Mouse (Mus musculus) limb, embryonic 12.5 days (tissue): Measurements from ENCODE around the gene Rbm45. TPM values are rescaled to one million over a fixed set of nuclear protein-coding genes. Genes with fewer than 3 reads are reported as not detected.
A peak's percentile ranks its signal among the peaks of the same experiment; 100 is the strongest.

Source experiments
- ATAC-seq: fragments of 200-750 bp; cut with Nextera tagmentation; 2 replicates; pipeline ENCODE4 v1.8.0; 2017; ENCODE audit warnings: low read depth, moderate TSS enrichment; ENCODE audit not compliant: insufficient number of reproducible peaks, insufficient read depth, low FRiP score, low TSS enrichment
- H3K27ac ChIP-seq: fragments of 300-500 bp; sonication (generic); 2 replicates; pipeline ENCODE4 v1.5.1; 2016; ENCODE audit warnings: mild to moderate bottlenecking, moderate library complexity
- H3K27me3 ChIP-seq: fragments of 300-500 bp; sonication (generic); 2 replicates; pipeline ENCODE4 v1.6.1; 2016; ENCODE audit warnings: mild to moderate bottlenecking, moderate library complexity
- H3K36me3 ChIP-seq: fragments of 300-500 bp; sonication (generic); 2 replicates; pipeline ENCODE4 v1.6.1; 2016; ENCODE audit warnings: mild to moderate bottlenecking, moderate library complexity
- H3K4me1 ChIP-seq: fragments of 300-500 bp; sonication (generic); replicated peaks from 2 replicates; pipeline ENCODE4 v1.6.1; 2016
- H3K4me2 ChIP-seq: fragments of 300-500 bp; sonication (generic); 2 replicates; pipeline ENCODE4 v1.6.1; 2016; ENCODE audit warnings: mild to moderate bottlenecking, moderate library complexity
- H3K4me3 ChIP-seq: fragments of 300-500 bp; sonication (generic); replicated peaks from 2 replicates; pipeline ENCODE4 v1.5.1; 2016; ENCODE audit warnings: mild to moderate bottlenecking
- H3K9ac ChIP-seq: fragments of 300-500 bp; sonication (generic); replicated peaks from 2 replicates; pipeline ENCODE4 v1.6.1; 2016; ENCODE audit warnings: mild to moderate bottlenecking, moderate library complexity
- H3K9me3 ChIP-seq: fragments of 300-500 bp; sonication (generic); 2 replicates; pipeline ENCODE4 v1.6.1; 2016; ENCODE audit warnings: mild to moderate bottlenecking, moderate library complexity
- WGBS: fragments of 180-500 bp; shearing (Covaris S2); methylation state at CpG from one replicate; pipeline ENCODE4 v1.1.7; 2016; 5-methylcytosine and 5-hydroxymethylcytosine counted together
- polyA plus RNA-seq: library from polyadenylated mRNA; unstranded; fragments of >200 nt; fragmentation: Nextera tagmentation; extraction: Ambion mirVana; gene quantifications from 2 replicates; pipeline ENCODE4 v1.2.1, GENCODE M21; 2016

Rbm45 gene
- polyA plus RNA-seq, 1 experiment from 2014 or later: 18.8 TPM

GRCm38 (mm10) chr2:76400178-76400577 lies 30.4 kb downstream of the Rbm45 start:
- Histone ChIP-seq H3K27ac (no peak overlapping the region), H3K9ac (no peak overlapping the region), H3K36me3 (no peaks in the 10 kb centered on the region), H3K9me3 (no peaks in the 10 kb centered on the region), H3K4me3 (no peak overlapping the region), H3K4me2 (no peak overlapping the region), H3K27me3 (peaks cover 17% of the 10 kb centered on the region), H3K4me1 (peaks cover under 1% of the 10 kb centered on the region; the same call in 1 of the 2 replicates)
- no peak for ATAC-seq

- Histone ChIP-seq H3K4me2 (peak overlapping the region; percentile 79), H3K27ac (peak overlapping the region; percentile 78), H3K9ac (peak overlapping the region; percentile 82), H3K9me3 (no peaks in the 10 kb centered on the region), H3K4me1 (peaks cover 8% of the 10 kb centered on the region), H3K4me3 (peak overlapping the region; percentile 87), H3K27me3 (peaks cover 24% of the 10 kb centered on the region), H3K36me3 (no peaks in the 10 kb centered on the region)
- WGBS: 4% methylated on average over 15 of the region's 15 CpGs
- no peak; the same call in 1 of the 2 replicates for ATAC-seq
These were observed 35.9 kb downstream of the Rbm45 start for GRCm38 (mm10) chr2:76405596-76406150.

GRCm38 (mm10) chr2:76406151-76406936 lies 36.6 kb downstream of the Rbm45 start, which contains the start of gene Osbpl6:
TSS of gene Osbpl6 (plus strand) at chr2:76406508.
- H3K36me3 ChIP-seq: no peaks in the 10 kb centered on the region
- peak within 1 kb of the TSS; percentile 82 for H3K9ac ChIP-seq
- peak within 1 kb of the TSS; percentile 87 for H3K4me3 ChIP-seq
- peak within 1 kb of the TSS; percentile 78 for H3K27ac ChIP-seq
- H3K9me3 ChIP-seq: no peaks in the 10 kb centered on the region
- under 1% methylated on average over 82 of the region's 89 CpGs for WGBS
- peaks cover 24% of the 10 kb centered on the region for H3K27me3 ChIP-seq
- peak within 1 kb of the TSS; percentile 79 for H3K4me2 ChIP-seq
- peak; percentile 81 for ATAC-seq
- peaks cover 8% of the 10 kb centered on the region for H3K4me1 ChIP-seq

- Histone ChIP-seq H3K4me2 (peak overlapping the region; percentile 79), H3K27me3 (peaks cover 24% of the 10 kb centered on the region), H3K9me3 (no peaks in the 10 kb centered on the region), H3K27ac (peak overlapping the region; percentile 78), H3K9ac (peak overlapping the region; percentile 82), H3K4me1 (peaks cover 8% of the 10 kb centered on the region), H3K4me3 (peak overlapping the region; percentile 87), H3K36me3 (no peaks in the 10 kb centered on the region)
- peak; percentile 44; the same call in 1 of the 2 replicates for ATAC-seq
- under 1% methylated on average over 49 of the region's 49 CpGs for WGBS
These were observed 37.2 kb downstream of the Rbm45 start for GRCm38 (mm10) chr2:76406937-76407441.

- WGBS: 66% methylated on average over 1 of the region's 1 CpGs
- no peak overlapping the region for H3K27ac ChIP-seq
- ATAC-seq: no peak
These were observed 39.7 kb downstream of the Rbm45 start for GRCm38 (mm10) chr2:76409526-76409925.

GRCm38 (mm10) chr2:76409986-76410385 lies 40.2 kb downstream of the Rbm45 start:
- no peaks in the 10 kb centered on the region for H3K36me3 ChIP-seq
- H3K27me3 ChIP-seq: peaks cover 7% of the 10 kb centered on the region; the same call in 1 of the 2 replicates
- WGBS: 91% methylated on average over 2 of the region's 2 CpGs
- no peak overlapping the region for H3K9ac ChIP-seq
- H3K4me2 ChIP-seq: no peak overlapping the region
- H3K4me1 ChIP-seq: peaks cover 8% of the 10 kb centered on the region
- no peak overlapping the region for H3K27ac ChIP-seq
- no peak for ATAC-seq
- H3K9me3 ChIP-seq: no peaks in the 10 kb centered on the region
- no peak overlapping the region for H3K4me3 ChIP-seq

More at GRCm38 (mm10) chr2:76409526-76409925, 39.7 kb downstream of the Rbm45 start:
- H3K36me3 ChIP-seq: no peaks in the 10 kb centered on the region
- no peak overlapping the region for H3K4me3 ChIP-seq
- no peaks in the 10 kb centered on the region for H3K9me3 ChIP-seq
- peaks cover 10% of the 10 kb centered on the region for H3K27me3 ChIP-seq
- no peak overlapping the region for H3K9ac ChIP-seq
- H3K4me2 ChIP-seq: no peak overlapping the region
- peaks cover 8% of the 10 kb centered on the region for H3K4me1 ChIP-seq

- no peak overlapping the region for H3K4me2 ChIP-seq
- no peaks in the 10 kb centered on the region for H3K9me3 ChIP-seq
- H3K27ac ChIP-seq: no peak overlapping the region
- no peak overlapping the region for H3K4me3 ChIP-seq
- 68% methylated on average over 2 of the region's 2 CpGs for WGBS
- H3K9ac ChIP-seq: no peak overlapping the region
- no peak for ATAC-seq
- no peaks in the 10 kb centered on the region for H3K36me3 ChIP-seq
- no peaks in the 10 kb centered on the region; the same call in 1 of the 2 replicates for H3K4me1 ChIP-seq
- no peaks in the 10 kb centered on the region for H3K27me3 ChIP-seq
These were observed 43.1 kb downstream of the Rbm45 start for GRCm38 (mm10) chr2:76412924-76413323.

GRCm38 (mm10) chr2:76417446-76418141 lies 47.8 kb downstream of the Rbm45 start:
- Histone ChIP-seq H3K4me2 (no peak overlapping the region), H3K9me3 (no peaks in the 10 kb centered on the region), H3K36me3 (no peaks in the 10 kb centered on the region), H3K4me3 (no peak overlapping the region), H3K27ac (no peak overlapping the region), H3K9ac (no peak overlapping the region), H3K4me1 (peaks cover 8% of the 10 kb centered on the region; the same call in 1 of the 2 replicates), H3K27me3 (no peaks in the 10 kb centered on the region)
- no peak for ATAC-seq
- WGBS: 93% methylated on average over 14 of the region's 14 CpGs

- 91% methylated on average over 3 of the region's 3 CpGs for WGBS
- H3K9ac ChIP-seq: no peak overlapping the region
- no peak overlapping the region for H3K4me3 ChIP-seq
- no peak for ATAC-seq
- H3K4me1 ChIP-seq: peaks cover 8% of the 10 kb centered on the region; the same call in 1 of the 2 replicates
- H3K9me3 ChIP-seq: no peaks in the 10 kb centered on the region
- H3K27ac ChIP-seq: no peak overlapping the region
- no peaks in the 10 kb centered on the region for H3K27me3 ChIP-seq
- no peaks in the 10 kb centered on the region for H3K36me3 ChIP-seq
- H3K4me2 ChIP-seq: no peak overlapping the region
These were observed 48.3 kb downstream of the Rbm45 start for GRCm38 (mm10) chr2:76418142-76418518.

- H3K9me3 ChIP-seq: no peaks in the 10 kb centered on the region
- WGBS: 52% methylated on average over 6 of the region's 6 CpGs
- no peak overlapping the region for H3K4me2 ChIP-seq
- no peak overlapping the region for H3K4me3 ChIP-seq
- peaks cover 8% of the 10 kb centered on the region; the same call in 1 of the 2 replicates for H3K4me1 ChIP-seq
- H3K27ac ChIP-seq: no peak overlapping the region
- ATAC-seq: no peak
- no peak overlapping the region for H3K9ac ChIP-seq
- no peaks in the 10 kb centered on the region for H3K27me3 ChIP-seq
- no peaks in the 10 kb centered on the region for H3K36me3 ChIP-seq
These were observed 51.7 kb downstream of the Rbm45 start for GRCm38 (mm10) chr2:76421411-76421924.

GRCm38 (mm10) chr2:76426816-76427215 lies 57.0 kb downstream of the Rbm45 start:
- H3K4me3 ChIP-seq: no peak overlapping the region
- peaks cover 3% of the 10 kb centered on the region; the same call in 1 of the 2 replicates for H3K4me1 ChIP-seq
- whole genome bisulfite sequencing: 66% methylated on average over 3 of the region's 3 CpGs
- ATAC-seq: no peak
- H3K27ac ChIP-seq: no peak overlapping the region
- H3K36me3 ChIP-seq: no peaks in the 10 kb centered on the region
- no peaks in the 10 kb centered on the region for H3K9me3 ChIP-seq
- H3K9ac ChIP-seq: no peak overlapping the region
- no peak overlapping the region for H3K4me2 ChIP-seq
- H3K27me3 ChIP-seq: no peaks in the 10 kb centered on the region
